Mouse (Mus musculus) splenic B cell, adult 2 months (primary cell): ENCODE data around the gene Unc13a.

Source experiments
- DNase-seq: peaks from one replicate; pipeline ENCODE4 v3.0.0-alpha.2; 2011; ENCODE audit warnings: low read depth, low spot score
- H3K27me3 ChIP-seq: 2 replicates; pipeline ENCODE4 v1.6.1; 2012; ENCODE audit warnings: mild to moderate bottlenecking, low read length, moderate library complexity, mixed read lengths; ENCODE audit not compliant: control insufficient read depth, poor library complexity, insufficient read depth, severe bottlenecking
- H3K36me3 ChIP-seq: 2 replicates; pipeline ENCODE4 v1.6.1; 2012; ENCODE audit warnings: mild to moderate bottlenecking, low read length, moderate library complexity, mixed read lengths; ENCODE audit not compliant: control insufficient read depth, poor library complexity, insufficient read depth, severe bottlenecking

Unc13a gene

DNA sequence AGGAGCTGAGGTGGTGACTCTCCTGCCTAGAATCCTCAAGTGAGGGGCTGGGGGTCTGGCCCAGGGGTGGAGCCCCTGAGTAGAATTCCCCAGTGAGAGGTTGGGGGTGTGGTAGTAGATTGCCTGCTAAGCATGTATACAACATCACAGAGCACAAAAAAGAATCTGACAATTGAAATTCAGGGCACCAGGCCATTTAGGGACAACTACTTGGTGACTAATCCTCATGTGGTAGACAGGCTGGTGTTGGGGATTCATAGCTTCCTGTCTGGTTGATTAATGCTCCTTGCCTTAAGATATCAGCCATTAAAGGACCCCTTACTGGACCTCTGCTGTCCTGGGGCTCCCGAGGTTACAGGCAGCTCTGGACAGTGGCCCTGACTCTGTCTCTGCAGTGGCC lies 92.5 kb downstream of the Unc13a start:
- DNase-seq, result no peak
- Histone ChIP-seq H3K36me3 (no peaks in the 10 kb centered on the region), H3K27me3 (no peaks in the 10 kb centered on the region)

DNA sequence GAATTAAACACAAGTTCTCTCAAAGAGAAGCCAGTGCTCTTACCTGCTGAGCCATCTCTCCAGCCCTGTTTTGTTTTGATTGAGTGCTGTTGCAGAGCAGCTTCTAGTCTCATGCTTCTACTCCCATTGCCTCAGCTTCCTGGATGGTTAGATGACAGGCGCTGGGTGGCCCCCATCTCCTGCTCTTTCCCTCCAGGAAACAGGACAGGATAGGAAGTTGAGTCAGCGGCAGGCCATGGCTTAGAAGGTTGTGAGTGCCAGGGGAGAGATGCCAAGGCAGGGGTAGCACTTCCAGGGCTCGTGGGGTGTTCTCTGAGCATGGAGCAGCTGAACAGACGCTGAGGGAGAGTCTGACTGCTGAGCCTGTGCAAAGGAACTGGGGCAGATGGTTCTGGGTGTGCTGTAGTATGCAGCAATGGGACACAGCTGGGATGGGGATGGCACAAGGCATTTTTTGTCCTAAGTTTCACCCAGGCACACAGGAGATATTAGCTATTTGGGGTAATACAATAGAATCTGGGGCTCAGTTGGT lies 93.6 kb downstream of the Unc13a start:
- Histone ChIP-seq H3K36me3 (no peaks in the 10 kb centered on the region), H3K27me3 (no peaks in the 10 kb centered on the region)
- DNase-seq, result no peak

DNA sequence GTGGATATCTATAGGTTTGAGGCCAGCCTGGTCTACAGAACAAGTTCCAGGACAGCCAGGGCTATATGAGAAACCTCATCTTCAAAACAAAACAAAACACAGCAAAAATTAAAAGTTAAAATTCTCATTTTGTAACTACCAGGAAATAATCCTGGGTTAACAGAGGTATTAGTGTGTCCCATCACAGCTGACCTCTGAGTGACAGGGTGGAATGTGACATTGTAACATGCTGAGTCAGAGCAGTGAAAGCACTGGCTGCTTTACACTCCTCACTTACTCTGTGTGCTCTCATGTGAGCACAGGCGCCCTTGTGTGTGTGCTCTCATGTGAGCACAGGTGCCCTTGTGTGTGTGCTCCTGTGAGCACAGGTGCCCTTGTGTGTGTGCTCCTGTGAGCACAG lies 96.5 kb downstream of the Unc13a start:
- no peaks in the 10 kb centered on the region for H3K36me3 ChIP-seq
- no peaks in the 10 kb centered on the region for H3K27me3 ChIP-seq
- no peak for DNase-seq

DNA sequence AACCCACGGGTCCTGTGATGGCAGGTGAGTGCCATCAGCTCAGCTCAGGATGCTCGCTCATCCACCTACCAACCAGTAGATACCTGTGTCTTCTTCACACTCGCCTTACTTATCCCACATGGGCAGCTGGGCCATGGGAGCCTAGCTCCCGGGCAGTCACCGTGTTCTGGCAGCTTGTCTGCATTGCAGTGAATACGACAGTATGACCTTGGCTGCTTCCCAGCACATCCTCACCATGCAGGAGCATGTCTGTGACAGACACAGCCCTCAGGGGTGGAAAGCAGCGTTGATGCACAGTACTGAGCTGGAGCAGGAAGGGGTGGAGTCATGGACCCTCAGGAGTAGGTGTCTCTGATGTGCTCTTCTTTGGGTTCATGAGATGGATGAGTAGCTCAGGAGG lies 97.1 kb downstream of the Unc13a start:
- no peaks in the 10 kb centered on the region for H3K36me3 ChIP-seq
- H3K27me3 ChIP-seq, result no peaks in the 10 kb centered on the region
- no peak for DNase-seq
